Mouse (Mus musculus): Measurements from ENCODE around the gene Opn1sw. TPM values are rescaled to one million over a fixed set of nuclear protein-coding genes. Genes with fewer than 3 reads are reported as not detected.

Opn1sw gene
- polyA plus RNA-seq, 3 experiments from 2014 or later, result 0.38 to 0.66 (median 0.66) TPM

- no peak for ATAC-seq
Observed at GRCm38 (mm10) chr6:29326961-29327360, 61.3 kb downstream of the Opn1sw start.

Other genes with a start within 250 kb of the Opn1sw start
- 10 to 100 TPM; 51.7 to 58.2 (median 54.8) TPM for gene Rbm28, start 223.5 kb downstream of the Opn1sw start, polyA plus RNA-seq (2017; shearing (Covaris generic))
- gene Prrt4, start 208.9 kb downstream of the Opn1sw start, polyA plus RNA-seq (2017; shearing (Covaris generic)), result not detected
- gene Impdh1, start 172.1 kb downstream of the Opn1sw start, polyA plus RNA-seq (2017; shearing (Covaris generic)), result 10 to 100 TPM; 10.7 to 21.0 (median 14.8) TPM
- gene Hilpda, start 116.0 kb downstream of the Opn1sw start, polyA plus RNA-seq (2017; shearing (Covaris generic)), result 10 to 100 TPM; 19.9 to 29.7 (median 25.6) TPM
- gene Fam71f2, start 108.9 kb downstream of the Opn1sw start, polyA plus RNA-seq (2017; shearing (Covaris generic)), result under 1 TPM in 1 of 3 experiments, not detected in 2; 0.50 TPM
- gene Fam71f1, start 69.3 kb downstream of the Opn1sw start, polyA plus RNA-seq (2017; shearing (Covaris generic)), result not detected
- 10 to 100 TPM; 60.2 to 63.2 (median 62.6) TPM for gene Calu, start 40.4 kb downstream of the Opn1sw start, polyA plus RNA-seq (2017; shearing (Covaris generic))
- gene Ccdc136, start 7.8 kb upstream of the Opn1sw start, polyA plus RNA-seq (2017; shearing (Covaris generic)), result 1 to 10 TPM in 2 of 3 experiments, under 1 TPM in 1; 0.65 to 1.1 (median 1.0) TPM
- gene Flnc, start 44.8 kb upstream of the Opn1sw start, polyA plus RNA-seq (2017; shearing (Covaris generic)), result not detected
- 100 to 1,000 TPM; 332 to 391 (median 358) TPM for gene Atp6v1f, start 79.2 kb upstream of the Opn1sw start, polyA plus RNA-seq (2017; shearing (Covaris generic))
- gene Atp6v1fnb, start 83.0 kb upstream of the Opn1sw start, polyA plus RNA-seq (2017; shearing (Covaris generic)), result not detected
- under 1 TPM in 1 of 3 experiments, not detected in 2; 0.16 TPM for gene Kcp, start 119.5 kb upstream of the Opn1sw start, polyA plus RNA-seq (2017; shearing (Covaris generic))
- gene Irf5, start 138.2 kb upstream of the Opn1sw start, polyA plus RNA-seq (2017; shearing (Covaris generic)), result 10 to 100 TPM; 19.2 to 26.7 (median 20.9) TPM
- gene Tnpo3, start 221.4 kb upstream of the Opn1sw start, polyA plus RNA-seq (2017; shearing (Covaris generic)), result 10 to 100 TPM; 67.2 to 86.7 (median 75.6) TPM